Mouse (Mus musculus): ENCODE measurements around the gene Oaz2. TPM values are rescaled to one million over a fixed set of nuclear protein-coding genes. Genes with fewer than 3 reads are reported as not detected.
"Not testable (repeated sequence)": the region's sequence is repeated elsewhere in the genome, so short reads cannot be mapped to it uniquely, and the experiment has no call there.

Gene Oaz2
- polyA plus RNA-seq, 1 experiment from 2014 or later: 188 TPM

GRCm38 (mm10) chr9:65646782-65647181 lies 21.0 kb upstream of the Oaz2 start:
- no peak overlapping the region for H3K4me3 ChIP-seq (ENCODE audit: low read length)
- H3K4me1 ChIP-seq (ENCODE audit: control insufficient read depth, insufficient read depth, low read length): peaks cover 13% of the 10 kb centered on the region
- no peak for ATAC-seq
- no peak overlapping the region for H3K4me2 ChIP-seq (ENCODE audit: low read depth, low read length)
- no peak overlapping the region for H3K9ac ChIP-seq (ENCODE audit: low read depth, low read length)
- no peaks in the 10 kb centered on the region for H3K27me3 ChIP-seq (replicated peaks; ENCODE audit: control insufficient read depth, insufficient read depth, low read length)
- 77% methylated on average over 2 of the region's 2 CpGs for WGBS
- no peak overlapping the region for H3K27ac ChIP-seq (ENCODE audit: low read length)
- no peaks in the 10 kb centered on the region for H3K36me3 ChIP-seq (ENCODE audit: control insufficient read depth, insufficient read depth, low read length)
- no peaks in the 10 kb centered on the region for H3K9me3 ChIP-seq (ENCODE audit: control insufficient read depth, low read length)

GRCm38 (mm10) chr9:65648730-65649129 lies 19.1 kb upstream of the Oaz2 start:
- no peaks in the 10 kb centered on the region for H3K27me3 ChIP-seq (replicated peaks; ENCODE audit: control insufficient read depth, insufficient read depth, low read length)
- WGBS: 86% methylated on average over 13 of the region's 13 CpGs
- H3K4me2 ChIP-seq (ENCODE audit: low read depth, low read length): no peak overlapping the region

DNA sequence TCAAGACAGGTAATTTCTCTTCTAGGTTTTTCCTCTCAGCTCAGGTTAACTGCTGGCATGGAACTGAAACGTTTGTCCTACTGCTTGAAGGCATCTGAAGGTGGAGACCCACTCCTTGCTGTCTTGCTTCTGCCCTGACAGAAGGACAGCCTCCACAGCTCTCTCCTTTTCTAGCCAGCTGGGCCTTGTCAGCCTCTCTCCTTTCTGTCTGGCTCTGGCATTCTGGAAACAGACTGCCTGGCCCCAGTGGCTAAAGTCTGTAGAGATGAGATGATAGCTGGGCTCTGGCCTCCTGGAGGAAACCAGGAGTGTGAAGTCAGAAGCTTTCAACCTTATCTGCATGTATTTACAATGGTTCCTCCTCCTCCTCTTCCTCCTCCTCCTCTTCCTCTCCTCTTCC lies 17.8 kb upstream of the Oaz2 start:
- Histone ChIP-seq H3K27me3 (replicated peaks; ENCODE audit: control insufficient read depth, insufficient read depth, low read length) (no peaks in the 10 kb centered on the region), H3K4me3 (ENCODE audit: low read length) (no peak overlapping the region), H3K36me3 (ENCODE audit: control insufficient read depth, insufficient read depth, low read length) (no peaks in the 10 kb centered on the region), H3K9ac (ENCODE audit: low read depth, low read length) (no peak overlapping the region), H3K9me3 (ENCODE audit: control insufficient read depth, low read length) (no peaks in the 10 kb centered on the region), H3K4me2 (ENCODE audit: low read depth, low read length) (no peak overlapping the region), H3K27ac (ENCODE audit: low read length) (no peak overlapping the region), H3K4me1 (ENCODE audit: control insufficient read depth, insufficient read depth, low read length) (peaks cover 13% of the 10 kb centered on the region)
- 41% methylated on average over 1 of the region's 1 CpGs for WGBS
- ATAC-seq: no peak

More at GRCm38 (mm10) chr9:65648730-65649129, 19.1 kb upstream of the Oaz2 start:
- Histone ChIP-seq H3K4me3 (ENCODE audit: low read length) (no peak overlapping the region), H3K4me1 (ENCODE audit: control insufficient read depth, insufficient read depth, low read length) (peaks cover 13% of the 10 kb centered on the region), H3K9me3 (ENCODE audit: control insufficient read depth, low read length) (no peaks in the 10 kb centered on the region), H3K36me3 (ENCODE audit: control insufficient read depth, insufficient read depth, low read length) (no peaks in the 10 kb centered on the region), H3K9ac (ENCODE audit: low read depth, low read length) (no peak overlapping the region), H3K27ac (ENCODE audit: low read length) (no peak overlapping the region)
- no peak for ATAC-seq

DNA sequence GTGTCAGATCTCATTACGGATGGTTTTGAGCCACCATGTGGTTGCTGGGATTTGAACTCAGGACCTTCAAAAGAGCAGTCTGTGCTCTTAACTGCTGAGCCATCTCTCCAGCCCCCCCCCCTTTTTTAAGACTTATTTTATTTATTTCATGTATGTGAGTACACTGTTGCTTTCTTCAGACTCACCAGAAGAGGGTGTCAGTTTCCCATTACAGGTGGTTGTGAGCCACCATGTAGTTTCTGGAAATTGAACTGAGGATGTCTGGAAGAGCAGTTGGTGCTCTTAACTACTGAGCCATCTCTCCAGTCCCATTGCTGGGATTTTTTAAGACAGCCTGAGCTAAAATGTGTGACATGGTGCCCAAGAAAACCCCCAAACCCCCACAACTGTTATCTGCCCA lies 15.8 kb upstream of the Oaz2 start:
- H3K4me3 ChIP-seq (ENCODE audit: low read length); H3K27me3 ChIP-seq (replicated peaks; ENCODE audit: control insufficient read depth, insufficient read depth, low read length); H3K4me2 ChIP-seq (ENCODE audit: low read depth, low read length); H3K4me1 ChIP-seq (ENCODE audit: control insufficient read depth, insufficient read depth, low read length); H3K36me3 ChIP-seq (ENCODE audit: control insufficient read depth, insufficient read depth, low read length); ATAC-seq; H3K9me3 ChIP-seq (ENCODE audit: control insufficient read depth, low read length); H3K9ac ChIP-seq (ENCODE audit: low read depth, low read length); H3K27ac ChIP-seq (ENCODE audit: low read length): not testable (repeated sequence)
- WGBS: 94% methylated on average over 1 of the region's 1 CpGs

GRCm38 (mm10) chr9:65653741-65654140 lies 14.1 kb upstream of the Oaz2 start:
- Histone ChIP-seq H3K4me3 (ENCODE audit: low read length) (no peak overlapping the region), H3K4me2 (ENCODE audit: low read depth, low read length) (no peak overlapping the region), H3K27me3 (replicated peaks; ENCODE audit: control insufficient read depth, insufficient read depth, low read length) (no peaks in the 10 kb centered on the region), H3K4me1 (ENCODE audit: control insufficient read depth, insufficient read depth, low read length) (peaks cover 7% of the 10 kb centered on the region), H3K9me3 (ENCODE audit: control insufficient read depth, low read length) (no peaks in the 10 kb centered on the region), H3K27ac (ENCODE audit: low read length) (no peak overlapping the region), H3K36me3 (ENCODE audit: control insufficient read depth, insufficient read depth, low read length) (no peaks in the 10 kb centered on the region), H3K9ac (ENCODE audit: low read depth, low read length) (no peak overlapping the region)
- 92% methylated on average over 4 of the region's 4 CpGs for WGBS
- no peak for ATAC-seq

- H3K4me3 ChIP-seq (ENCODE audit: low read length): no peak overlapping the region
- peaks cover 6% of the 10 kb centered on the region for H3K4me1 ChIP-seq (ENCODE audit: control insufficient read depth, insufficient read depth, low read length)
- no peak for ATAC-seq
- H3K9ac ChIP-seq (ENCODE audit: low read depth, low read length): no peak overlapping the region
- WGBS: 87% methylated on average over 3 of the region's 3 CpGs
- H3K27ac ChIP-seq (ENCODE audit: low read length): no peak overlapping the region
- no peaks in the 10 kb centered on the region for H3K36me3 ChIP-seq (ENCODE audit: control insufficient read depth, insufficient read depth, low read length)
- no peaks in the 10 kb centered on the region for H3K27me3 ChIP-seq (replicated peaks; ENCODE audit: control insufficient read depth, insufficient read depth, low read length)
- no peak overlapping the region for H3K4me2 ChIP-seq (ENCODE audit: low read depth, low read length)
- no peaks in the 10 kb centered on the region for H3K9me3 ChIP-seq (ENCODE audit: control insufficient read depth, low read length)
Observed at GRCm38 (mm10) chr9:65654700-65655237, 13.0 kb upstream of the Oaz2 start.

DNA sequence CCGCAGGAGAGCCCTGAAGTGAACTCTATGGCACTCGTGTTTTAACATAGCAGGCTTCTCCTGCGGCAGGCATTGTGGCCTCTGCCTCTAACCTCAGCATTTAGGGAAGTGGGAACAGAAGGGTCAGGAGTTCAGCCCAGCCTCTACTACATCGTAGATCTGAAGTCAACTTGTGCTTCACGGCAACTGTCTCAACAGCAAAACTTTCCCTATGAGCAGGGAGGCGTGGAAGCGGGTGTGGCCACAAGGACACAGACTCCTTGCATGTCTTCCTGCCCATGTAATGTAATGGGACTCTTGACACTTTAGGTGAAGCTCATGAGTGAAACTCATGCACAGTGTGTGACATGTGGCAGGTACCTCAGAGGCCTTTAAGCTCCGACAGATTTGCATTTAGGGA lies 12.3 kb upstream of the Oaz2 start:
- Histone ChIP-seq H3K36me3 (ENCODE audit: control insufficient read depth, insufficient read depth, low read length) (no peaks in the 10 kb centered on the region), H3K4me3 (ENCODE audit: low read length) (no peak overlapping the region), H3K4me1 (ENCODE audit: control insufficient read depth, insufficient read depth, low read length) (no peaks in the 10 kb centered on the region; the same call in 1 of the 2 replicates), H3K4me2 (ENCODE audit: low read depth, low read length) (no peak overlapping the region), H3K27ac (ENCODE audit: low read length) (no peak overlapping the region), H3K9ac (ENCODE audit: low read depth, low read length) (no peak overlapping the region), H3K9me3 (ENCODE audit: control insufficient read depth, low read length) (no peaks in the 10 kb centered on the region), H3K27me3 (replicated peaks; ENCODE audit: control insufficient read depth, insufficient read depth, low read length) (no peaks in the 10 kb centered on the region)
- 77% methylated on average over 8 of the region's 8 CpGs for WGBS
- ATAC-seq: no peak

GRCm38 (mm10) chr9:65657218-65657617 lies 10.6 kb upstream of the Oaz2 start:
- H3K27ac ChIP-seq (ENCODE audit: low read length): no peak overlapping the region
- H3K36me3 ChIP-seq (ENCODE audit: control insufficient read depth, insufficient read depth, low read length): no peaks in the 10 kb centered on the region
- H3K27me3 ChIP-seq (replicated peaks; ENCODE audit: control insufficient read depth, insufficient read depth, low read length): no peaks in the 10 kb centered on the region
- H3K9me3 ChIP-seq (ENCODE audit: control insufficient read depth, low read length): no peaks in the 10 kb centered on the region
- H3K9ac ChIP-seq (ENCODE audit: low read depth, low read length): no peak overlapping the region
- ATAC-seq: no peak
- no peak overlapping the region for H3K4me3 ChIP-seq (ENCODE audit: low read length)
- WGBS: 82% methylated on average over 3 of the region's 3 CpGs
- no peaks in the 10 kb centered on the region for H3K4me1 ChIP-seq (ENCODE audit: control insufficient read depth, insufficient read depth, low read length)
- H3K4me2 ChIP-seq (ENCODE audit: low read depth, low read length): no peak overlapping the region

DNA sequence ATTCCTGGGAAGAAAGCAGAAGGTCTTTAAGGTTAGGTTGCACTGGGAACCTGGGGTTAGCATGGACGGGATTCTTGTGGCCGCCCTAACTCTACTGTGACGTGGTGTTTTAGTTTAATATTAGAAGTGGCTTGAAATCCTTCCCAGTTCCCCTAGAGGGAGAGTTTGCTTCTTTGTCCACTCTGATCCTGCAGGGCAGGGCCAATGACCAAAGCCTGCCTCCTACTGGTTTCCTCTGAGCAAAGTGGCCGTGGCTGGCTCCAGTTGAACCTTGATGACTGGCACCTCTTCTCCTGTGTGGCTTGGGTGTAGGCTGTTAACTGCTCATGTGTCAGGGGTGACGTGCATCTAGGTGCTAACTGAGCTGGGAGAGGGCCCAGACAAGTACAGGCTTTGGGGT lies 6.8 kb upstream of the Oaz2 start:
- Histone ChIP-seq H3K27me3 (replicated peaks; ENCODE audit: control insufficient read depth, insufficient read depth, low read length) (no peaks in the 10 kb centered on the region), H3K4me1 (ENCODE audit: control insufficient read depth, insufficient read depth, low read length) (no peaks in the 10 kb centered on the region), H3K9me3 (ENCODE audit: control insufficient read depth, low read length) (no peaks in the 10 kb centered on the region), H3K27ac (ENCODE audit: low read length) (no peak overlapping the region), H3K9ac (ENCODE audit: low read depth, low read length) (no peak overlapping the region), H3K4me2 (ENCODE audit: low read depth, low read length) (no peak overlapping the region), H3K4me3 (ENCODE audit: low read length) (no peak overlapping the region), H3K36me3 (ENCODE audit: control insufficient read depth, insufficient read depth, low read length) (no peaks in the 10 kb centered on the region)
- 70% methylated on average over 5 of the region's 5 CpGs for WGBS
- ATAC-seq: no peak

- H3K9me3 ChIP-seq (ENCODE audit: control insufficient read depth, low read length): no peaks in the 10 kb centered on the region
- no peaks in the 10 kb centered on the region for H3K27me3 ChIP-seq (replicated peaks; ENCODE audit: control insufficient read depth, insufficient read depth, low read length)
- no peaks in the 10 kb centered on the region for H3K36me3 ChIP-seq (ENCODE audit: control insufficient read depth, insufficient read depth, low read length)
- H3K4me3 ChIP-seq (ENCODE audit: low read length): no peak overlapping the region
- H3K9ac ChIP-seq (ENCODE audit: low read depth, low read length): no peak overlapping the region
- H3K4me2 ChIP-seq (ENCODE audit: low read depth, low read length): no peak overlapping the region
- ATAC-seq: no peak
- WGBS: 65% methylated on average over 1 of the region's 1 CpGs
- H3K27ac ChIP-seq (ENCODE audit: low read length): no peak overlapping the region
- no peaks in the 10 kb centered on the region for H3K4me1 ChIP-seq (ENCODE audit: control insufficient read depth, insufficient read depth, low read length)
Observed at GRCm38 (mm10) chr9:65661493-65661892, 6.3 kb upstream of the Oaz2 start.

Measured in intestine, embryonic 16.5 days (tissue).